Mouse (Mus musculus) gastrocnemius, postnatal 14 days (tissue): Measurements from ENCODE around the gene Hist1h4f. TPM values are rescaled to one million over a fixed set of nuclear protein-coding genes. Genes with fewer than 3 reads are reported as not detected.
A peak's percentile ranks its signal among the peaks of the same experiment; 100 is the strongest.
"Not testable (repeated sequence)": the region's sequence is repeated elsewhere in the genome, so short reads cannot be mapped to it uniquely, and the experiment has no call there.

Experiments used
- DNase-seq: peaks from one replicate; pipeline ENCODE4 v3.0.0; 2021; ENCODE audit warnings: mixed read lengths
- intact Hi-C: fragments of 180-260 bp; cut with DNase I; formaldehyde crosslinking; loops from one replicate; pipeline ENCODE4 v1.15.1; 2025; ENCODE audit warnings: low total_unique reads
- total RNA-seq, 2 experiments: library from RNA; stranded (reverse); gene quantifications; 2 replicates each; pipeline ENCODE4 v1.2.3; 2021

The Hist1h4f gene
- total RNA-seq, 2 experiments from 2014 or later: 118 to 120 TPM

DNA sequence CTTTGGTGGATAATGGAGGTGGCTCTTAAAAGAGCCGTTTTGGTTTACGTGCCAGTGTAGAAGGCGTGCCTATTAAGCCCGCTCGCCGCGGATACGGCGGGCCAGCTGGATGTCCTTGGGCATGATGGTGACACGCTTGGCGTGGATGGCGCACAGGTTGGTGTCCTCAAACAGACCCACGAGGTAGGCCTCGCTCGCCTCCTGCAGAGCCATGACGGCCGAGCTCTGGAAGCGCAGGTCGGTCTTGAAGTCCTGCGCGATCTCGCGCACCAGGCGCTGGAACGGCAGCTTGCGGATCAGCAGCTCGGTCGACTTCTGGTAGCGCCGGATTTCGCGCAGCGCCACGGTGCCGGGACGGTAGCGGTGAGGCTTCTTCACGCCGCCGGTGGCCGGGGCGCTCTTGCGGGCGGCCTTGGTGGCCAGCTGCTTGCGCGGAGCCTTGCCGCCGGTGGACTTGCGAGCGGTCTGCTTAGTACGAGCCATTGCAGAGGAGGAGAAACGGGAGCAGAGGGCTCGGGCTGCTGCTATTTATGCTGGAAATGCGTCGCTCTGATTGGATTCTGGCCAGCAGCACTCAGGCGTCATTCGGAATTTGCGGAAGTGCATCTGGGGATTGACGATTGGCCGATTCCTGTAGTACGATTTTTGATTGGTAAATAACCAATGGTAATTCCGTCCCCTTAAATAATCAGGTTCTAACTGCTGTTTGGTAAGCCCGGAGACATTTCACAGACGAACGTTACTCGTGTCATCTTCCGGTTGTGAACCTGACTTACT lies 10.6 kb upstream of the Hist1h4f start, which contains the start of gene Hist1h3e:
Gene Hist1h3e (minus strand): TSS at position 487 of the 777 bp plus-strand sequence.
- peak; percentile 90 for DNase-seq
- intact Hi-C loops: not testable (repeated sequence)

DNA sequence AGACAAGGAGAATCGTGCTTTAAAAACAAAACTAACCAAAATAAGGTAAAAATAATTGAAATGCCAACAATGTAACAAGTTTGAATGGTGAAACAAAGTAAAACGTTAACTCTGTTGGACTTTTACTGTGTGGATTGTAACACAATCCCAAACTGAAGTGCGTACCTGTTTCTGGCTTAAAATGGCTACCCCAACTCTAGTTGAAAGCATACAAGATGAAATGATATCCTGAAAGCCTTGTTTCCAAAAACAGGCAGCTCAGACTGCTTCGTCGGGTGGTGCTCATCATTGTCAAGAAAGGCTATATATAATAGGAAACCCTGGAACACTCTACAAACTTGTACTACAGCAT lies 10.1 kb upstream of the Hist1h4f start:
- intact Hi-C loops, DNase-seq: not testable (repeated sequence)

DNA sequence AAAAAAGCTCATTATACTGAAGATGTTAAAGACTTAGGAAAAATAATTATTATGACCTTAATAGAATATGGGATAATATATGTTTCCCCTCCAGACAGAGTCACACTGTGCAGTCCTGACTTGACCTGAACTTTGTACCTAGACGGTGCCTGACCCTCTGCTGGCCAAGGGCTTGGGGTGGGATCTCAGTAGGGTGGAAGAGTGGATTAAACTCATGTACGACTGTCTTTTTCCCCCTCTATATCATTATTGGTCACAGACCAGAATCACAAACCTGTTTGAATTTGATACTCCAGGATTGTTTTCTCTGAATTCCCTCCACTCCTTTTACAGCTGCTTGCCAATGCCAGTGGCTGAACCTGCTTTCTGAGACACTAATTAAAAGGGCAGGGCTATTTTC lies 9.3 kb upstream of the Hist1h4f start:
- intact Hi-C loops: not testable (repeated sequence)

DNA sequence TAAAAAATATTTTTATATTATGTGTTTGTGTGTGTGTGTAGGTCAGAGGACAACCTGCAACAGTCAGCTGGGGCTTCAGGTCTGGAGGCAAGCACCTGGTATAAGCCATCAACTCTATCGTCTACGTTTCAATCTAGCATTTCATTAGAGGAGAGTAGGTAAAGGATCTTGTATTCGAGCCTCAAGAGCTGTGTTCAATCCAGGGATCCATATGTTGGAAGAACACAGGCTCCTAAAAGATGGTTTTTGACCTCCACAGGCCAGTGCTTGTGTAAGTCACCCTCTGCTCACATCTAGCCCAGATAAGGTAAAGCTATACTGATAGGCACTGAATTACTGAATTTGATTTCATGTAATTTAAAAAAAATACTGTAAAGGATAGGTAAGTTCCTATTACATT lies 5.5 kb upstream of the Hist1h4f start:
- intact Hi-C loops: no loop called here
- no peak for DNase-seq

More for the DNA sequence above, 9.3 kb upstream of the Hist1h4f start:
- DNase-seq: not testable (repeated sequence)

DNA sequence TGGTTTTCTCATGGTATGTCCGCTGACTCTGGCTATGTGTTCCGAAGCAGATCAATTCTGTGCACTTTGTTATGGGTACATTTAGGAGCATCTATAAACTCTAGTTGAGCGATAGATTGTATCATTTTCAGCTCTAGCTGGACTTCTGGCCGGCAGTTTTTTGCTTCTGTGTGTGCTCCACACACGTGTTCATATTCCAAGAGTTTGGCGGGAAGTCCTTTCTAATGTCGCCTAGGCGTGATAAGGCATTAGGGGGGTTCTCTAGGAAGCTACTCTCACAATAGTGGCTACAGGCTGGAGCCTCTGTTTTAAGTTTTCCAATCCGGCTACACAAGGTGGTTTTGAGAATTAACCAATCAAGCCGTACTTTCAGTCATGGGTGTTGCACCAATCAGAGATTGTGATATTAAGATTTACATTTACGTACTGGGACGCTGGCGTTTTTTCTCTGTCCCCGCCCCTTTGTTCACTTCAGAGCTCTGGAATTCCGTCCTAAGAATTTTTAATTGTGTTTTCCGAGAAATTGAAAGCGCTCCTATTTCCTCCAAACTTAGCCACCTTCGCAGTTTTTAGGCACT lies 4.5 kb upstream of the Hist1h4f start:
- DNase-seq: peak; percentile 32
- intact Hi-C loops: no loop called here

DNA sequence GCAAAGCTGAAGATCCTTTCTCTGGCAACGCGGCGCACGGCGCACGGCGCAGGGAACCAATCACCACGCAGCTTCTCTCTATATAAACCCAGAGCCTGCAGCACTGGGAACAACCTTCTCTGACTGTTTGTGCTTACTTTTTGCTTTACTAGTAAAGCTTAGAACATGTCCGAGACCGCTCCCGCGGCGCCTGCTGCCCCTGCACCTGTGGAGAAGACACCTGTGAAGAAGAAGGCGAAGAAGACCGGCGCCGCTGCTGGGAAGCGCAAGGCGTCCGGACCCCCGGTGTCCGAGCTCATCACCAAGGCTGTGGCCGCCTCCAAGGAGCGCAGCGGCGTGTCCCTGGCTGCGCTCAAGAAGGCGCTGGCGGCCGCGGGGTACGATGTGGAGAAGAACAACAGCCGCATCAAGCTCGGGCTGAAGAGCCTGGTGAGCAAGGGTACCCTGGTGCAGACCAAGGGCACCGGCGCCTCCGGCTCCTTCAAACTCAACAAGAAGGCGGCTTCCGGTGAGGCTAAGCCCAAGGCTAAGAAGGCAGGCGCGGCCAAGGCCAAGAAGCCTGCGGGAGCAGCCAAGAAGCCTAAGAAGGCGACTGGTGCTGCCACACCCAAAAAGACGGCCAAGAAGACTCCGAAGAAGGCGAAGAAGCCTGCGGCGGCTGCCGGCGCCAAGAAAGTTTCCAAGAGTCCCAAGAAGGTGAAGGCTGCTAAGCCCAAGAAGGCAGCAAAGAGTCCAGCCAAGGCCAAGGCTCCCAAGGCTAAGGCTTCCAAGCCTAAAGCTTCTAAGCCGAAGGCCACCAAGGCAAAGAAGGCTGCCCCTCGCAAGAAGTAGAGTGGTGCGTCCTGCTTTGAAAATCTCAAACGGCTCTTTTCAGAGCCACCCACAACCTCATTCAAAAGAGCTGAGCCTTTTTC lies 3.7 kb upstream of the Hist1h4f start:
- intact Hi-C loops: no loop called here

DNA sequence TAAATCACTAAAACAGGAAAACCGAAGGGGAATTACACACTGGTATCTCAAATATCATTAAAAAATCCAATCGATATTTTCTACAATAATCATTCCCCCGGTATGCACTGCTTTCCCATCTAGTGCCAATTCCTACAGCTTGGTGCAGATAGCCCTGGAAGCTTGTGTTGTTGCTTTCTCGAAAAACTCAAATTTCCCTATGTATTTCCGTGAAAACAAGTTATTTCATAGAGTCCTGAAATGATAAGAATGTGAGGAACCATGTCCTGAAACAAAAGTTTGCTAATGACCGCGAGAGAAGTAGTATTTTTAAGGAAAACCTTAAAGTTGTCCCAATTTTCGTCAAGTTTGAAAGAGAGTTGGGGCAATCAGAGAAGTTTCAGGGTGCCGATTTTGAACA lies 2.9 kb upstream of the Hist1h4f start:
- intact Hi-C loops: no loop called here

More for the DNA sequence above, 3.7 kb upstream of the Hist1h4f start:
- peak; percentile 56 for DNase-seq

DNA sequence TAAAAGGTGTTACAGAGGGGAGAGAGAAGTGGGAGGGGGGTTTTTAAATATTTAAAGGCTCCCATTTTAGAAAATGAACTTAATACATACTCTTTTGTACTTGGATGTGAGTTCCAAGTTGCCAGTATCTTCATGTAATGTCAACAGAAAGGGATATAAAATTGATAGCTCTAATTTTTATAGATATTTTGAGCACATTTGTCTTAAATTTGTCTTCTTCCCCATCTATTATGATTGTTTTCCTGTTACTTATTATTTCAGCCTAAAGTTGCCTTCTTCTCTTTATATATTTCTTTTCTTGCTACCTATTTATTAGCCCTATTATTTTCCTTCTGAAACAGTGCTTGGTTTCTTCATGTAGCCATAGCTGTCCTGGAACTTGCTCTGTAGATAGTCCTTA lies 1.5 kb upstream of the Hist1h4f start, which contains the start of gene Hist1h1d:
Gene Hist1h1d (plus strand): TSS at position 301 of the 400 bp plus-strand sequence.
- DNase-seq: no peak
- intact Hi-C loops: no loop called here

More for the DNA sequence above, 2.9 kb upstream of the Hist1h4f start:
- DNase-seq: no peak

DNA sequence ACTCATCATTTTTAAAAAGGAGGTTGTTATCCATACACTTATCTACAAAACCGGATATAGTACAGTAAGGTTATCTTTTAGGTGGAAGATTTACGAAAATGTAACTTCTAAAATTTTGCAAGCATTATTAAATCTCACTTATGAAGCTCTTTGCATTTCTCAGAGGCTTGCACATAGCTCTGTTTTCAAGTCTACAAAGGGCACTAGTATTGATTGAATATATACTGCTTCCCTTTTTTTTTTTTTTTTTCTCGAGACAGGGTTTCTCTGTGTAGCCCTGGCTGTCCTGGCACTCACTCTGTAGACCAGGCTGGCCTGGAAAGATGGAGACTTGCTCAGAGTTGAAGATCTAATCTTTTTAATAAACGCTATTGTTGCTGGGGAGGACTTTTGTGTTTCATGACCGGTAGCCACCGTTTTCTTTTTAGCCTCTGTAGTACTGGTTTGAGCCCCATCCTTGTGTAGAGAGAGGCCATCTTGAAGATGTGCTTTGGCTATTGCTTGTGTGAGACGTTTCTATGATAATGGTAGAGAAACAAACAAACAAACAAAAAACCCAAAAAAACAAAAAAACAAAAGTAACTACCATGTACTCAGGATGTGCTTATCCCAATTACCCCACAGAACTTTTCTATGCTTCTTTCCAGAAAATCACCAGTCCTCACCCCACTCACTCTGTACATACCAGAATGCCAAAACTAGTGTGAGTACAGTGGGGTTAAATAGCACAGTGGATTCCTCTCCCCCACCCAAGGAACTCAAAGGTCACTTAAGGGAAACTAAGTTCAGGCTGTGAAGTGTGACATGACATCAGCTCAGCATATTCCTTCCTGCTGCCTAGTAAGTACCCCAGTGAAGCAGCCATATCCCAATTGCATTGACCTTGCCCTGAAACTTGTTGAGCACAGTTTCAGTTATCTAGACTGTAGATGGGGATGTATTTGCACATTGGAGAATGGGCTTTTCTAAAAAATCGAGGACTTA lies 775 bp upstream of the Hist1h4f start:
- no peak for DNase-seq

DNA sequence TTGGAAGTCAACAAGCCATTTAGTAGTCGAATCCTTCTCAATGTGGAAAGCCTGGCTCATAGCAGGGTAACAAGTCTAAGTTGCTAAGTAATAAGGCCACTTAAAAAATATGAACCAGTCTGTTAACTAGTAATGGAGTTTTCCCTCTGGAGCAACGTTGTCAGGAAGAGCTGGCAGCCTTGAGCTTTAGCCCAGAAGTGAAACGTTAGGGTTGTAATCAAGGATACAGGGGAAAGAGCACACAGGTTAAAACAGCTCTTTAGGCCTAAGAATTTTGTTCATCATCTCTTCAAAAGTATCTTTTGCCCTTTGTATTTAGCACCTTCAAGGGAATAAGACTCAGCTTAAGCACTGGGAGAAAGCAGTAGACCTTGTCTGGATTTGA lies 695 bp downstream of the Hist1h4f start:
- intact Hi-C loops: no loop called here
- DNase-seq: no peak

More for the DNA sequence above, 775 bp upstream of the Hist1h4f start:
- intact Hi-C loops: no loop called here

DNA sequence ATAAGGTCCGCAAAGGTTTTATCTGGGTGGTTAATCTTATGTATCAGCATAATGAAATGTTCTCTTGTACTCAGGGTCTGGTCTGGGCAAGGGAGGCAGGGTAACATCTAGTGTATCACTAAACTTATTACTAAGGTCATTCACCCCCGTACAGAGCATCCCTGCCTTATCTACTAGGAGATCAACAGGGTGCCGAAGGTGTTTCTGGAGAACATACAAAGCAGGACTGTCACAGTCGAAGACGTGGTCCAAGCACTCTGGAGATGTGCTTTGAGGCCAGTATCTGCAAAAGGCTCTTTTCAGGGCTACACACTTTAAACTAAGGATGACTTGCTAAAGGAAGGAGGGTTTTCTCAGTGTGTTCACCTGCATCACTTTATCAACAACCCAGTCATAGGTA lies 4.8 kb downstream of the Hist1h4f start:
- intact Hi-C loops: no loop called here
- DNase-seq: no peak

DNA sequence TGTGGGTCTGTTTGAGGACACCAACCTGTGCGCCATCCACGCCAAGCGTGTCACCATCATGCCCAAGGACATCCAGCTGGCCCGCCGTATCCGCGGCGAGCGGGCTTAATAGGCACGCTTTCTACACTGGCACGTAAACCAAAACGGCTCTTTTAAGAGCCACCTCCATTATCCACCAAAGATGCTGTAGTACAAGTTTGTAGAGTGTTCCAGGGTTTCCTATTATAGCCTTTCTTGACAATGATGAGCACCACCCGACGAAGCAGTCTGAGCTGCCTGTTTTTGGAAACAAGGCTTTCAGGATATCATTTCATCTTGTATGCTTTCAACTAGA lies 6.7 kb downstream of the Hist1h4f start:
- DNase-seq, intact Hi-C loops: not testable (repeated sequence)

DNA sequence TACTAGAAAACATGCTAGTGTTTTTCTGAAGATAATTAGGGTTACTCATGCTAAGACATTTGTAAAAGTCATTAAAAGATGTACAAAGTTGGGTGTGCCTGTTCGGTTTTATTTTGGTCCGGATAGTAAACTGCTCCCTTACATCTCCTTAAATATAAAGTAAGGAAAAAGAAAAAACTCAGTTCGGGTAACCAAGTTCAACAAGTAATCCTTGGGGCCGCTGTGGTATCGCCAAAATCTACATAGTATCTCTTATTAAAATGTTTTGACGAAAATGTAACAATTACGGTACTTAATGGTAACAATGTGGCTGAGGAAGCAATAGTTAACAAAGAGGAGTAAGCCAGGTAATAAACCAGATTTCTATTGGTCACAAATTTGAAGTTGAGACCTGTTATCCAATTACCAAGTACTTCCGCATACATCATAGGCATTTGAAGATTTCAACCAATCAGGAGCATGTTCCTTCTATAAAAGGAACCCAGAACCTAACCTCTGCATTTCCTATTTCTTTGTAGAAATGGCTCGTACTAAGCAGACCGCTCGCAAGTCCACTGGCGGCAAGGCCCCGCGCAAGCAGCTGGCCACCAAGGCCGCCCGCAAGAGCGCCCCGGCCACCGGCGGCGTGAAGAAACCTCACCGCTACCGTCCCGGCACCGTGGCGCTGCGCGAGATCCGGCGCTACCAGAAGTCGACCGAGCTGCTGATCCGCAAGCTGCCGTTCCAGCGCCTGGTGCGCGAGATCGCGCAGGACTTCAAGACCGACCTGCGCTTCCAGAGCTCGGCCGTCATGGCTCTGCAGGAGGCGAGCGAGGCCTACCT lies 7.3 kb downstream of the Hist1h4f start, which contains the start of gene Hist1h3f:
Gene Hist1h3f (plus strand): TSS at position 88 of the 822 bp plus-strand sequence.
- DNase-seq: peak; percentile 26
- intact Hi-C loops: no loop called here

DNA sequence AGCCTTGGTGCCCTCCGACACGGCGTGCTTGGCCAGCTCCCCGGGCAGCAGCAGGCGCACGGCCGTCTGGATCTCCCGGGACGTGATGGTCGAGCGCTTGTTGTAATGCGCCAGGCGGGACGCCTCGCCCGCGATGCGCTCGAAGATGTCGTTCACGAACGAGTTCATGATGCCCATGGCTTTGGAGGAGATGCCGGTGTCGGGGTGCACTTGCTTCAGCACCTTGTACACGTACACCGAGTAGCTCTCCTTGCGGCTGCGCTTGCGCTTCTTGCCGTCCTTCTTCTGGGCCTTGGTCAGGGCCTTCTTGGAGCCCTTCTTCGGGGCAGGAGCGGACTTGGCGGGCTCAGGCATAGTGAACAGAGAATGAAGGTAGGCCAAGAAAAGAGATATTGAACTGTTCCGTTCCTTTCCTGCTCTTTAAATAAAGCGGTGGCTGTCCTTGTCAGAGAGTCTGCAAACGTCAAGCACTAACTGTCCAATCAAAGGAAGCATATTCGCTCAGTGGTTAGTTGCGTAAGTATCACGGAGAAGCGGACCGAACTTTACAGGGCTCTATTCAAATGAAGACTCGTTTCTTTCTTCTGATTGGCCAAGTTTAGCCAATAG lies 8.3 kb downstream of the Hist1h4f start, which contains the start of gene Hist1h2bh:
Gene Hist1h2bh (minus strand): TSS at position 394 of the 609 bp plus-strand sequence.
- intact Hi-C loops: not testable (repeated sequence)
- DNase-seq: peak; percentile 24

DNA sequence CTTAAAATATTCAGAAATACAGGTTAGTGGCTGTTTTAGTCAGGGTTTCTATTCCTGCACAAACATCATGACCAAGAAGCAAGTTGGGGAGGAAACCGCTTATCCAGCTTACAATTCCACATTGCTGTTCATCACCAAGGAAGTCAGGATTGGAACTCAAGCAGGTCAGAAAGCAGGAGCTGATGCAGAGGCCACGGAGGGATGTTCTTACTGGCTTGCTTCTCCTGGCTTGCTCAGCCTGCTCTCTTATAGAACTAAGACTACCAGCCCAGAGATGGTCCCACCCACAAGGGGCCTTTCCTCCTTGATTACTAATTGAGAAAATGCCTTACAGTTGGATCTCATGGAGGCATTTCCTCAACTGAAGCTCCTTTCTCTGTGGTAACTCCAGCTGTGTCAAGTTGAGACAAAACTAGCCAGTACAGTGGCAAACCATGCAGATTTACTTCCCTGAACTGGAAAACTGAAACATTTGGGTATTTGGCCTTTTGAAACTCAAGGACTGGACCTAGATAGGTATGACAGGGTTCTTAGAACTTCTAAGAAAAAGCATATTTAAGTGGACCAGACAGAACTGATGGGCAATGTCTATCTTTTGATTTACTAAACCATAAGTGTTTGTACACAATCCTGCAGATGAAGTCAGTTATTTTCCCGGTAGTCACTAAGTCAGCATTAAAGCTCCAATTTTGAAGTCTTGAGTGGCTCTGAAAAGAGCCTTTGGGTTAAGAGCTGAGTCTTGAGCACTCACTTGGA lies 9.0 kb downstream of the Hist1h4f start:
- intact Hi-C loops, DNase-seq: not testable (repeated sequence)

DNA sequence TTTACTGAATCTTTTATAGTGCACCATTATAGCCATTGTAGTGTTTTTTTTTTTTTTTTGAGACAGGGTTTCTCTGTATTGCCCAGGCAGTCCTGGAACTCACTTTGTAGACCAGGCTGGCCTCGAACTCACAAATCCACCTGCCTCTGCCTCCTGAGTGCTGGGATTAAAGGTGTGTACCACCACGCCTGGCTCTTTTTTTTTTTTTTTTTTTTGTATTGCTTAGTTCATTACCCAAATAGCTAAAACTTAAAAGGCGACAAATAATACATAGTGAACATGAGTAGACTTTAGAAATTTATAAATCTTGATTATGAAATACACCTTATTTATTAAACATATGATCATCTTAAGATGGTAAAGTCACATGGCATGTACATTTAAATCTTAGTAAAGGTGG lies 10.0 kb downstream of the Hist1h4f start:
- no peak for DNase-seq
- intact Hi-C loops: no loop called here

DNA sequence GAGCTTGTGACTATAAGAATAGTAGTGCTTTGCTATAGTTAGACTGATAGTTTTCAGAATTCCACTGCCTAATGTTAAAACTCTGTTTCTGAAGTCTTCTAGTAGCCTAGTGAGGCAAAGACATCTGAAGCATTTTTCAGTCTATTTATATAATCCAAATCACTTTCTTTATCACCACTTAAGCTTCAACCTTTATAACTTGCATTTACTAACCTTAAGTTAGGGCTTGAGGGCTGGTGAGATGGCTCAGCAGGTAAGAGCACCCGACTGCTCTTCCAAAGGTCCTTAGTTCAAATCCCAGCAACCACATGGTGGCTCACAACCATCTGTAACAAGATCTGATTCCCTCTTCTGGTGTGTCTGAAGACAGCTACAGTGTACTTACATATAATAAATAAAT lies 11.6 kb downstream of the Hist1h4f start:
- intact Hi-C loops, DNase-seq: not testable (repeated sequence)
